Mouse (Mus musculus) cerebellum, adult 11-12 months (tissue): ENCODE results near the gene Ank2.
"Not testable (repeated sequence)": the region's sequence is repeated elsewhere in the genome, so short reads cannot be mapped to it uniquely, and the experiment has no call there.

ENCODE experiments used
- DNase-seq: peaks from one replicate; pipeline ENCODE4 v3.0.0; 2022

Gene Ank2

DNA sequence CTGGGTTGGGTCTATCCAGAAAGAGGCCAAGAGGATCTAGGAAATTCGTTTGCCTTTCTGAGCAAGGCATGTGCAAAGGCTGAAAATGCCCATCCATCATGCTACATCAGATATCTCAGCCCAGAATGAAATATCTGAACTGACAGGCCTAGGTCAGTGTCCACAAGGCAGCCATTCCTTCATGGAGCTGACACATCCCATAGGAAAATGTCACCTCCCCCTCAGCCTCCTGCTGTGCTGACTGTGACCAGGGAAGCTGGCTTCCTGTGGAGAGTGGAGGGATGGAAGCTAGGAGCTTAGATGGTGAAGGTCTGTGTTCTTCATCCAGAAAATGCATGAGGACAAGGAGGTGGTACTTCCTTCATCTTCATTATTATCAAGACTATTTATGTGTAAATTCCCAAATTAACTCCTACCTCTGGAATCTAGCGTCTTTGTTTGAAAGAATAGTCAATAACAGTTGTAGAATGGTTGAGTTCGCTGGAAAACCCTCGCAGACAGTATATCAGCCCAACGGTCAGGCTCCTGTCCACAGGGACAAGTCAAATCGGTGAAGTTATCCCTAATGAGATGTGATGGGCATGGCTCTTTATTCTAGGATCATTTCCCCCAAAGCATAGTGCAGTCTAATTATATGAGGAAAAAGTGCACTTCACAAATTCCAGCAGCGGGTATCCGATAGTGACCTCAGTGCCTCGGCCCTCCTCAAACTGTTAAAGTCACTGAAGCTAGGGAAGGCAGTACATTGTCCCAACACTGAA lies 148.4 kb downstream of the Ank2 start:
- no peak for DNase-seq

DNA sequence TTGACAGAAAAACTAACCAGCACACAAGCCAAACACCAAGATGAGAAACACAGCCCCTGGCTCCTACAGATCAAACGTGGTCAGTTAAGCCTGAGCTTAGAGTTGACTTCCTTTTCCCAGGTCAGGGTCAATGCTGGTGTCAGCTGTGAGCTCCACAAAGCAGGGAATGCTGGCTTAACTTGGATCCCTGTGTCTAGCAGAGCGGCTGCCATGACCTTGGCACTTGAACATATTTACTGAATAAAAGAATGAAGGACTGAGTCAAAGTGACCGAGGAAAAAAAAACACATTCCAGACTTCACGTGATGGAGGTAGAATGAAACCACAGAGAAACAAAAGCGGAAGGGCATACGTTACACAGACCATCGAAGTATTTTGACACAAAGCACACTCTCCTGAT lies 150.2 kb downstream of the Ank2 start:
- no peak for DNase-seq

- DNase-seq, result no peak
Observed at GRCm38 (mm10) chr3:127345860-127346459, 153.2 kb downstream of the Ank2 start.

DNA sequence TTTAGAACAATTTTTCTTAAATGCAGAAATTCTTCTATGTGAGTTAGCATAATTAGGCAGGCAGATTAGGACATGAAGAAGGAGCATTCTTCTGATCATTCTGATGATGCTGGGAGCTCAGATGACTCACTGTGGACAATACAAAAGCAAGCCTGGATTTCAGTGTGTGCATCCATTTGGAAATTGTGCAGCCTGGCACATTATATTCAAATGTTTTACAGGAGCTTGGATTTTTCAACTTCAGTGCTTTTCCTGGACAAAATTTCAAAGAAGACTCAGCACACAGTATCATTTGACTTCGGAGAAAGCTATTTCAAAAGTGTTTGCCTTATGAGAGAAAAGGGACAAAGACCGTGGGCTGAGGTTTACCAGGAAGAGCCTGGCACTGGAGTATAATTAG lies 157.8 kb downstream of the Ank2 start:
- DNase-seq, result no peak

GRCm38 (mm10) chr3:127334876-127335275 lies 164.3 kb downstream of the Ank2 start:
- DNase-seq, result no peak

DNA sequence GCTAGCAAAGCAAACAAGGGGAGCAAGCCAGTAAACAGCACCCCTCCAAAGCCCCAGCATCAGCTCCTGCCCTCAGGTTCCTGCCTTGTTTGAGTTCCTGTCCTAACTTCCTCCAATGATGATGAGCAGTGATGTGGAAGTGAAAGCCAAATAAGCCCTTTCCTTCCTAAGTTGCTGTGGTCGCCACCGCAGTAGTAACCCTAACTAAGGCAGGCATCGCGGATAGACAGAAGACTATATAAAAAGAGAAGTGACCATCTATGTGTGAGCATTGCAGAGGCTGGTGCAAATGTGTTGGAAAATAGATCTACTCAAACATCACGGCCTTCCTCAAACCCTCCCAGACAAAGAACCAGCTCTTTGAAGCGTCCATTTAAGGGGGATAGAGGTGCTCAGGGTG lies 167.6 kb downstream of the Ank2 start:
- DNase-seq, result no peak

DNA sequence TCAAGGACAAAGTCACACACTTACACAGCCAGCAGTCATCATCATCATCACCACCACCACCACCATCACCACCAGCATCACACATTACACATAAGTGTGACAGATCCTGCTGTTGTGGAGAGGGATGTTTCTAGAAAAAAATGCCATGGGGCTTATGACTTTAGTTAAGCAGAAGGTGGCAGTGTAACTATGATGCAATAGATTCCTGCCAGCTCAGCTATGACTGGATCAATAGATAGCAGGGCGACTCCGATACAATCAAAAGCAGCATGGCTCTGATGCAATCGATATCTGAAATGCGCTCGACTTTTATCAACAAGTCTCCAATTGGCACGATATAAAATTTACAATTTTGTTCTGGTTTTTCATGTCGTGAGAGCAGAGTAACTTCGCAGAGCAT lies 172.8 kb downstream of the Ank2 start:
- no peak for DNase-seq

DNA sequence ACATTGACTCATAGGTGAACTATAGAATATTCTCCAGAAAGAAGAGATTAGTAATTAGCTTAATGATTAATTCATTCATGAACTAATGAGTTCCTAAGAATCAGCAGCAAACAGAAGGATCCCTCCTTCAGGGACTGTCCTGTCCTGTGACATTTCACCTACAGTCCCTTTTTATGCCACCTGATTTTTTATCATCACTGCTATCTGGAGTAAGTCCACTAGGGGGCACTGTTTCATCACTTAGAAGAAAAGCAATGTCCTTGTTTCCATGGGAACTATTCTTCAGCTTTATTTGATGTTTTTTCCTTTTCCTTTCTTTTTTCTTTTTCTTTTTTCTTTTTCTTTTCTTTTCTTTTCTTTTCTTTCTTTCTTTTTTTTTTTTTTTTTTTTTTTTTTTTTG lies 176.3 kb downstream of the Ank2 start:
- DNase-seq, result peak; percentile 15

DNA sequence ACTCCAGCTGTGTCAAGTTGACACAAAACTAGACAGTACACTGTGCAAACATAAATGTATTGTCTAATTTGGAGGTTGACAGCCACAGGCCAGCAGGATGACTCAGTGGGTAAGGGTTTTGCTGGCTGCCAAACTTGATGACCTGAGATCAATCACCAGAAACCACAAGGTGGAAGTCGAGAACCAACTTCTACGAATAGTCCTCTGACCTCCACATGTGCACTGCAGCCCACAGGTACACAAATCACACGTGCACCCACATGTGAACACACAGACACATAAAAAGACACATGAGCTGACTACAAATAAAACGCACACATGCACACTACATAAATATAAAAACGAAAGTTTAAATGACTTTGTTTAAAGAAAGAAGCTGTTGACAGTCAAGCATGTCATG lies 177.5 kb downstream of the Ank2 start:
- no peak for DNase-seq

- DNase-seq, result not testable (repeated sequence)
Observed at GRCm38 (mm10) chr3:127321031-127321430, 178.1 kb downstream of the Ank2 start.

- DNase-seq, result no peak
Observed at GRCm38 (mm10) chr3:127320311-127320710, 178.8 kb downstream of the Ank2 start.

GRCm38 (mm10) chr3:127317641-127318040 lies 181.5 kb downstream of the Ank2 start:
- DNase-seq, result no peak

DNA sequence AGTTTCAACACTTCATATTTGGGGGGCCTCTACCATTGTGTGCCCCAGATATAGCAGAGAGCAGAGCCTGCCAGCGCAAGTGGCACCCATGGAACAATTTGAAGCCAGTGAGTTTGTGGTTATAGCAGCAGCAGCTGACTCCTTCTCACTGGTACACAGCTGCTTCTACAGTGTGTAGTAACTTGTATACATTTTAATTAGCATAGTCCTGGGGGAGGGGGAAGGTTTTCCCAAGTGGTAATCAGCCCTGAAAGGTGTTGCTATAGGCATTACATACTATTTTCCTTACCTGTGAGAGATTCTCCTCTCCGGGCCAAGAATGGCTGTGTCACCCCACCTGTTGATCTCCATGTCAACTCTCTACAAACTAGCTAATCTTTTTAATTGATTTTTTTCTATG lies 182.4 kb downstream of the Ank2 start:
- DNase-seq, result no peak

DNA sequence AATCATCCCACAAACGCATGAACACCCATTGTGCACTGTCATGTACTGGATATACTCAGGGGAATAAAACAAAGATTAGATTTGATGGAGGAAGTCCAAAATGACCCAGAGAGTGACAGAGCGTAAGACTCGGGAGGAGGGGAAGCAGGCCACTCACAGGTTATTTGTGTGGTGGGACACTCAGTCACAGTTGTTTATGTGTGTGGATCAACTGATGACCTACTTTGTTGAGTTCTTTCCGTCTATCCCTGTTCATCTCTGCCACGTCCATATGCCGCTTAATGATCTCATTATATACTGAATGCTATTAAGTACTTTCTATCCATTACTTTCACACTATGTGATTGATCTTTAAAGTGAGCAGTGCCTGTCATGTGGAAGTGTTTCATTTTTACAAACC lies 187.6 kb downstream of the Ank2 start:
- no peak for DNase-seq

DNA sequence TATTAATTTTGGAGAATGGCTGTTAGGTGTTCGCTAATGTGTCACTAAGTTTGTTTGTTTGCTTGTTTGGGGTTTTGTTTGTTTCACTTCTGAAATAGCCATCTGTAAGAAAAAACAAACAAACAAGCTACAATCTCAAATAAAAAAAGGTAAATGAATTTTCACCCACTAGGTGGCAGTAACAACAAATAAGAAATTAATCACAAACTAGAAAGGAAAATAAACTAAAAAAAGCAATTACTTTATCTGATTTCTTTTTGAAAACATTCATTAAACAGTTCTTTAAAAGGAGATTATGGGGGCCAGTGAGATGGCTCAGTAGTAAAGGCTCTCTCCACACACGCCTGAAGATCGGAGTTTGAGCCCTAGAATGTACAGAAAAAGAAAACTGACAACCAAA lies 189.1 kb downstream of the Ank2 start:
- no peak for DNase-seq

DNA sequence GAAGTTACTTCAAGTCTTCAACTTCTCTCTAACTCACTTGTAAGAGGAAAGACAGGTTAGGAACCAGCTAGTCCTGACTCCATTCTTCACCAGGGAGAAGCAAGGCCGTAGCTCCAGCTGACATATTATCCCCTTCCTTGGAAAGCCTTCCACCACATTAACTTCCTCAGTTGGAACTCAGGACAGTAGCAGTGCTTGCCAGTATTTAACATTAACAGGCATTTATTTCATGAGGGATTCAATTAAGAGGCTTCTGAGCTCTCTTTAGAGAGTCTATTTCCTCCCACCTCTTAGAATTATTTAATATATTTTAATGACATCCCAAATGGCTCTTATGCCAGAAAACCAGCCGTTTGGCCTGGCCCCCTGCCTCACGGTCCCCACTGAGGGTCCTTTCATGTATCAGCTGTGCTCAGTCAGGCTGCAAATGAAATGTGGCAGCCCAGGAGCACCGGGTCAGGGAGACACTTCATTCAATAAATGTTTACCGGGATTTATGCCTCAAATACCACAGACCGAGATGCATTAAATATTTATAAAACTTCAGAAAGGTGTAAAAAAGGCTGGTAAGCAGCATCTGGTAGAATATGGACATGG lies 195.1 kb downstream of the Ank2 start:
- no peak for DNase-seq

GRCm38 (mm10) chr3:127303041-127303440 lies 196.1 kb downstream of the Ank2 start:
- no peak for DNase-seq

GRCm38 (mm10) chr3:127300790-127301189 lies 198.4 kb downstream of the Ank2 start:
- no peak for DNase-seq

DNA sequence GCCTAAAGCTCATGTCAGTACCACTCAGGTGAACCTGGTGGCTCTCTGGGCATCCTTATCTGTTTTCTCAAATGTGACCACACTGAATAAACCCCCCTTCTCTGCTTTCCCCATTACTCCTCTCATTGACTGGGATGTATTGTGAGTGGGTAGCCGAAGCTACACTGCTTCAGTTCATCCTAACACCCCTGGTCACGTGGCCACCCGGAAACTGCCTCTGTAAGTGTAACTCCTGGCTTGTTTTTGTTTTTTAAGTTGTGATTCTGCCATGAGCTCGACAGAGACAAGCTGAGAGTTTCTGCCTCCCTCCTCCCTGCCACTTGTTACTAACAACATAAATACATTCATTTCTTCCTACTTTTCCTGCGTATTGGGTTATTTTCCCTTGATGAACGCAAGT lies 203.2 kb downstream of the Ank2 start:
- no peak for DNase-seq

- no peak for DNase-seq
Observed at GRCm38 (mm10) chr3:127294610-127295349, 204.4 kb downstream of the Ank2 start.

DNA sequence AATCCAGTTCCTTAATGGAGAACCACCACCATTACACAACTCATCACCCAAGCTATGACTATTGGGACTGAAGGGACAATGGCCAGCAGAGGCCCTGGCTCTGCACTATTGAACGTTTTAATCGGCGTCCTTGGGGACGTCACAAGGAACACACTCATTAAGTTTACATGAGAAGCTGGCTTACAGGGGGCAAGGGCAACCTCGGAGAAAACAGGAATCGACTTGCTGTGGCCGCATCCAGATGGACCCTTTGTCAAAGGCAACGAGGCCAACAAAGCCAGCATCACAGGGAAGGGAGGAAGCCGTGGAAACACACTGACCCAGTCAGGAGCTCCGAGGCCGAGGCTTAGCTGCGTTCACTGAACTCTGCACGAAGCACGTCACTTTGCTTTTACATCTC lies 205.1 kb downstream of the Ank2 start:
- DNase-seq, result peak; percentile 15

DNA sequence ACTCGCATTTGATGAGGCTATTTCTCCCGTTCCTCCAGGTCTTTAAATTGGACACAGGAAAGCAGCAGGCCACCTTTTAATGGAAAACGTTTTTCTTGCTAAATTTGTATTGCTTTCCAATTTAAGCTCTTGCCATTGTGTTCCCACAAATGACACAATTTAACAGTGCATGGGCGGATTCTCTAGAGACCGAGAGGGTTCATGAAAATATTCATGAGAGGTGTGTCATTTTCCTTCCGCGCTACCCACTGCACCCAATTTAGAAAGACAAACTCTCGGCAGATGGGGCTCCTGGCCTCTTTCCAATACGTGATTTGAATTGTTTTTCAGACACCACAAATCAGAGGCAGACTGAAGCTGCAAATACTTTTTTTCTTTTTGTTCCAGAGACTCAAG lies 205.7 kb downstream of the Ank2 start:
- DNase-seq, result peak; percentile 47

GRCm38 (mm10) chr3:127292864-127293478 lies 206.2 kb downstream of the Ank2 start:
- no peak for DNase-seq
